Mouse (Mus musculus): Measurements from ENCODE around the gene Pck1.

Pck1 gene

GRCm38 (mm10) chr2:173175703-173176102, 22.9 kb downstream of the Pck1 start:
- DNase-seq = no peak

DNA sequence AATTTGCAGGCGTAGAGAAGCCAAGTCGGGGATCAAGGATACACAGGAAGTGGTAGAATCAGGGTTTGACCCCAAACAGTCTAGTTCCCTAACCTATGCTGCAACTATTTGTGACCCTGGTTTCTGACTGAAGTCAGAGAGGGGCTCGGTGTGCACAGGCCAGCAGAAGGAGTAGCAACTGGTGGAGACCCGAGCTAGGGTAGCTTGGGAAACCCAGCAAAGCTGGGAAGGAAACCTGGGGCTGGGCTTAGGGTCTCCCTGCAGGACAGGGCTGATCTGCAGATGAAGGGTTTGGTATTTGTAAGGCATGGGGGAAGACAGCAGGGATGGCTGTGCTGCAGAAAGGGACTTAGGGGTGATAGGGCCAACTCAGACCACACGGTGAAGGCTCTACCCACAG, 24.6 kb downstream of the Pck1 start:
- DNase-seq = no peak

DNA sequence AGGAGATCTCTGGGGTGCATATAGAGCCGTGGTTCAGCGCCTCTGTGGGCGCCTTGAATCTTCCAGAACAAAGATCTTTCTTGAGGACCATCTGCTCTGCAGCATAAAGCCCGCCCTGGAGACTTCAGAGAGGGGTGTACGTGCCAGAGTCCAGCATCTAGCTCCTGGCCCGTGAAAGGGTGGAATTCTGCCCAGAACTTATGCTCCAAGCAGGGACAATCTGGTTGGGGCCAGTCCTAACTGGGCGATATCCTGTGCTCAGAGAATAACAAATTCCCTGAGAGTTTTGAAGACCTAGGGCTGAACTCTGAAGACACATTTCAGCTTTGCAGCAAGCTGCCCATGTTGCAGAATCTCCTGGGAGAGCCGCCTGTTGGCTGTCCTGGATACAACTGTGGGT, 25.1 kb downstream of the Pck1 start:
- DNase-seq = no peak

DNA sequence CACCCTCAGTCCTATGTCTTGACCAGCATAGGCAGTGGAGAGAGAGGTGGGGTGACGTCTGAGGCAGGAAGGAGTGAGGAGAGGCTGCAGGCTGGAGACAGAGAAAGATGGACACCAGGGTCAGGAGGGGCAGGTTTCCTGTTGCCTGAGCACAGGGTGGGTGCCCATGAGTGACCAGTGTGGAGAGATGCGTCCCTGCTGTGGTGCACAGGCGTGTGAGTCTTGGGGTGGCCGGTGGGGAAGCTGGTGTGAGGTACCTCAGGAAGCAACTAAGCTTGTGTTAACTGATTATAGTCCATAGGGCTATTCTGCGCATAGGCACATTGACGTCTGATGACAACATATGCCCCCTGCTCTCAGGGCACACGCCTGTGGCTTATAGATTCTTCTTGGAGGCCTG, 26.2 kb downstream of the Pck1 start:
- DNase-seq = no peak

DNA sequence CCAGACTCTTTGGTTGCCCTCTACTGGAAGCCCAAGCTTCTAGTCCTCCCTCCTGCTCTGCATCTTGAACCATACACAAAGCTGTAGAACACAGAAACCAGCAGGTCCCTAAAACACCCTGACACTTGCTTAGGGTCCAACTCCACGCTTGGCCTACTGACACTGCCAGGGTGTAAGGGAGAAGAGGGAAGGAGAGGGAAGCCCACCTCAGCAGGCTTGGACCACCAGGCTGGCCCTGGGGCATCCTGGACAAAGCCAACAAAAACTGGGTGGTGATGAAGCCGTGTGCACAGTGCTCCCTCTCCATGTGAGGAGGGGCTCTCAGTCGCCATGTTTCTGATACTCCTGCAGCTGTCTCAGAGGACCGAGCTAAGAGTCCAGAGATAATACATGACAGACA, 27.2 kb downstream of the Pck1 start:
- no peak for DNase-seq

DNA sequence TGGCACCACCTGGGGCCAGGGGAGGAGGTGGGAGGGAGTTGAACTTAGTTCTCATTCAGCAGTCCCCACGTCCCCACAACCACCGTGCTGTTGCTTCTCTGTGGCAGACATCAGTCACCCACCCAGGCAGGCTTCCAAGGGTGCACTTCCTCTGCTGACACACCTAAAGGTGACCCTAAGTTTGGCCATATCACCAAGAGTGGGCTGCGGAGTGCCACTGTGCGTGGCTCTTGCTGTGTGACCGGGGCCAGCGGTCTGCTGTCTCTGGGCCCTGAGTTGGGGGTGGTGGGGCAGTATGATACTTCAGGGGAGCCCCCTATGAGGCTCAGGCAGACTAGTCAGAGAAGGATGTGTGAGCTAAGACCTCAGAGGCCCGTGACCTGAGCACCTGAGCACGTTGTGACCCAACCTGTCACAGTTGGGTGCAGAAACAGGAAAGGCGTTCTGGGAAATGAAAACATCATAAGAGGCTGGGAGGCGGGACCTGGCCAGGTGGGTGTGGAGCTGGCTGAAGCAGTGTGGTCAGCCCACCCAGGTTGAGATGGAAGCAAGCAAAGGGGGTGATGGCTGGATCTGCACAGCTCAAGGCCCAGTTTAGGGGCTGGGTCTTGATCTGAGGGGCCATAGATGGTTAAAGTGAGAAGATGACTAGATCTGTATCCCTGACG, 28.0 kb downstream of the Pck1 start:
- no peak for DNase-seq

GRCm38 (mm10) chr2:173181486-173181885, 28.6 kb downstream of the Pck1 start:
- DNase-seq = no peak

DNA sequence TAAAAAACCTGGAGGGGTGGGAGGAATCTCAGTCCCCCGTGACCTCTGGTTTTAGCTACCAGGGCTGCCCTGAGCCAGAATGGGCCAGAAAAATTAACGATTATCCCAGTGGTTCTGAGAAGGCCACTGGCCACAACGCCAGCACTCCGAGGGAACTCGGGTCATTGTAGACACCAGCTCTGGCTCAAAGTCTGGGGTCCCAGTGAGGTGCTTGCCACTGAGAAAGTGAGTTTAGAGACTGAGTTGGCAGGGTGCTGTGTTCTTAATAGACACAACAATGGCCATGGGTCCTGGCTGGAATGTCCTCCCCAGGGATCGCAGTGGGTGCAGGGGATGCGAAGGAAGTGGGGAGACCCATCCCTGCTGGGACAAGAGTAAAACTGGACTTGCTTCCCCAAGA, 29.1 kb downstream of the Pck1 start:
- DNase-seq = no peak

DNA sequence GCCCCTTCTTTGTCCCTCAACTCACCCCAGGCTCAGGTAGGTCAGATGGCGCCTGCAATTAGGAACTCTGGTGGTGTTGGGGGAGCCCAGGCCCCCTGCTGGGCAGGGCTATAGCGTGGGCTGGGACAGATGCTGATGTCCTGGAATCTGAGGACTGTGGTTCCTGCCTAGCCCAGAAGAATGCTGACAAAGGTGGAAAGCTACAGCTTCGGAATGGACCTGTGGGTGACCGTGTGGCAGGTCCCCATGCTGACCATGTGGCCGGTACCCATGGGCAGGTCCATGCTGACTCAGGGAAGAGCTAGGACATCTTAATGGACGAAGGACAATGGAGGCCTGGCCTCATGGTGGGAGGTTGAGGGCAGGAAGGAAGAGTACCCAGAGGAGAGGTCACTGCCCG, 29.9 kb downstream of the Pck1 start:
- no peak for DNase-seq

DNA sequence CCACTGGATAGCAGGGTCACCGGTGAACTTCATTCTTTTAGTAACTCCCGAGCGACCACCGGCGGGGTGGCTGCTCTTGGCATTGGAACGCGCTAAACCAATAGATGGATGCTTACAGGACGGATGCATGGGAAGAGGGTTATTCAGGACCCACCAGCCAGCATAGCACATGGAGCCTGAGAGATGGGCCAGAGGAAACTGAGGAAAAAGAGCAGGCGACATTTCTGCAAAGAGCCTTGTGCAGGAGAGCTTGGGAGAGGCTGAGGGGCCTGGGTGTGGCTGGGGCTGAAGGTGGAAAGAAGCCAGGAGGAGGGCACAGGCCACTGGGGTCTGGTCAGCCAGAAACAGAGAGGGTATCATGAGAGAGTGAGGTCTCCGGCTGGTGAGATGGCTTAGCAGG, 30.5 kb downstream of the Pck1 start:
- DNase-seq = no peak

DNA sequence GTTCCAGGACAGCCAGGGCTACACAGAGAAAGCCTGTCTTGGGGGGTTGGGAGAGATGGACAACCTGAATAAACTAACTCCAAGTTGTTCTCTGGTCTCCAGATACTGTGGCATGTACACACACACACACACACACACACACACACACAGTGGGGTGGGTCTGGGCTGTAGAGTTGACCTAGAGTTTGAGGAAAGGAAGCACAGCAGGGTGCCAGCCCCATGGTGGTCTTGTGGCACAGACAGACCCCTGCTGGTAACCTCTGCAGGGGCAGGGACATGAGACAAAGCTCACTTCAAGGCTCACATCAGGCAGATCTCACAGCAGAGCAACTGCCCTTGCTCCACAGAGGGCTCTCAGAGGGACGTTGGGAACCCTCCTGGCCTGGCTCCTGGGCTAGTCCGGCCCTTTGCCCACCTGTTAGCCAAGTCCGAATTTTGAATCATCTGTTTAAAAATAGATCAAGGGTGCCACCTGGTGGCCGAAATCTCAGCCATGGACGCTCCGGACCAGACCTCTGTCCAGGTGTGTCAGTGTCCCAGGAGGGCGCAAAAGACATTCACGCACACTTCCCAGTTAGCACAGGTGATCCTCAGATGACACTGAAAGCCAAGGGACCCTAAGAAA, 31.1 kb downstream of the Pck1 start:
- DNase-seq = peak; percentile 70

DNA sequence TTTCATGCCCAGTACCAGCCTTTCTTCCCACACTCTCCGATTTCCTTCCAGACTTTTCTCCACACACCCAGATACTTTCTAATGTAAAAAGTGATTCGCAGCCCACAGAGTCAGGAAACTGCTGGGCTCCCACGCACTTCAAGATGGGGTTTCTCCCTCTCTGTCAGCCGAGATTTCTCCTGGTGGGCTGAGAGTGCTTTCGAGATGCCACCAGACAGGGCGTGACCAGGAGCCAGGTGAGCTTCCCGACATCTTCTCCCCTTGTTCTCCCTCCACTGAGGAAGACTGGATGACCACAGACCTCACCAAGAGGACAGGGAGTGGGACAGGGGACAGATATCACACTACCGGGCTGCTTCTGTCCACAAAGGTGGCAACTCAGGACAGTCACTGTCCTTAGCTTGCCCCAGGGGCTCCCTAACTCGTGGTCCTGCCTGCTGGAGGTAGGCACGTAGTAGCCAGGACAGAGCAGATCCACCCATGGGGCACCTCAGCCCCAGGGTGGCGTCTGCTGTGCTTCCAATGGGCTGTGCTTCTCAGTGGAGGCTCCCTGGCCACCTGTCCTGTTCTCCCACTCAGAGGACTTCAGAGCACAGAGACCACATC, 31.7 kb downstream of the Pck1 start:
- DNase-seq = no peak

GRCm38 (mm10) chr2:173185282-173185681, 32.4 kb downstream of the Pck1 start:
- DNase-seq = no peak

DNA sequence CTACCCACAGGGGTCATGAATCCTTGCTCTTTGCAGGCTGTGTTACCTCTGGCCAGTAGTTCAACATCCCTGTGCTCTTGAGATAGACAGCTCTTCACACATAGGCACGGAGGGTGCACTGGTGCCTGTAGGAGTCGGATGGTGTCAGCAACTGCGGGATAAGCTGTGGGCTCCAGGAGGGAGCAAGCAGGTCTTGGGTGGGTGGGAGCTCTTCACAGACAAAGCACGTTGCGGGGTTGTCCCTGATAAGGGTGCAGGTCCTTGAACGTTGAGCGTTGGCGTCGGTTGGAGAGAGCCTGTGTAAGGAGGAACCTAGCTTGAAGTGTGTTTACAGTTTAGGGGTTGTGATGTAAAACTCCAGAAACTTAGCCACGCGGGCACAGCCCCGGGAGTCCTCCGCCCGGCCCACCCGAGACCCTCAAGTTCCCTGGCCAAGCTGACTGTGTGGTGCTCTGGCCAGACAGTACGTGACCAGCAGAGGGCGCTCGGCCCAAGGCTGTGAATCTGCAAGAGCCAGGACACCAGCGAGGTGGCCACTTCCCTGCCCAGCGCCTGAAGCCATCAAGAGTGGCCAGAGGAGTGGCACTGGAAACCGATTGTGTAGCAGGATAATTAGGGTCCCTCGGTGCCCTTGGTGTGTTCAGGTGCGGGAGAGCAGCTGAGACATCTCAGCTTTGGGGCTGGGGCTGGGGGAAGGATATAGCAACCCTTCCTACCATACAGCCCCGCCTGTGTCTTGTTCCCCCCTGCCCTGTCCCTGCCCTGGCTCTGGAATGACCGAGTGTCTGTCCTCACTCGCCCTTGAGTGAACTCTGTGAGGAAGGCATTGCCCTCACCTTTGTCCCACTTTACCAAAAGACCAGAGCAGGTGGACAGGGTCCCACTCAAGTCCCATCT, 33.4 kb downstream of the Pck1 start:
- DNase-seq = peak; percentile 88

- no peak for DNase-seq
Measured at GRCm38 (mm10) chr2:173187182-173187855, 34.5 kb downstream of the Pck1 start.

GRCm38 (mm10) chr2:173194796-173195195, 41.9 kb downstream of the Pck1 start:
- DNase-seq = no peak

DNA sequence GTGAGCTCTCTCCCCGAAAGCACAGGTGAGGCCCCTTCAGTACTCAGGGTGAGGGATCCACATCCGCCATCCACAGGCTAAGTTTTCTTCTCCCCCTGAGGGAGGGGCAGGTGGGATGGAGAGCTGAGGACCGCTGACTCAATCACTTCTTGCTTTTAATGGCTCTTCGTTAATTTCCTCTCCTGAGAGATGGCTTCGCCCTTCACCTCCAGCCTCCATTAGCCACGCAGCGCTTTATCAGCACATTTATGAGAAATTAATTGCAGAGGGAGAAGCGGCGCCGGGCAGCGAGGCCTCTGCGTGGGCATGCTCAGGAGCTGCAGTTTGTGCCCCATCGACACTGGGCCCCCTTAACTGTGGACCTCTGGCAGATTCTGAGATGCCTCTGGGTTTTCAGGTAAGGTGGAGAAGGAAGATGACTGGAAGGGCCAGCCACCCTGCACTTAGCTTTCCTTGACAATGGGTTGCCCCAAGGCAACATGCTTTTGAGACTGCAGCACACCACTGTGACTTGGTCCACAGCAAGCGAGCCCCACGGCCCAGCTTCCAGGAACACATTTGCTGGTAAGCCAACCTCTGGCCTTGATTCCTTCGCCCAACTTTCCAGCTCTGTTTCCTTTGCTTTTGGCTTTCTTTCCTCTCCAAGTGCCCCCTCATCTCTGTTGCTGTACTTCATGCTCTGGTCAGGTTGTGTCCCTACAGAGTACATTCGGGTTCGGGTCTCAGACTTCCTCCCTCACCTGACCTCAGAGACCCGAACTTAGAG, 50.3 kb downstream of the Pck1 start:
- no peak for DNase-seq

- no peak for DNase-seq
Measured at GRCm38 (mm10) chr2:173203726-173204125, 50.9 kb downstream of the Pck1 start.

DNA sequence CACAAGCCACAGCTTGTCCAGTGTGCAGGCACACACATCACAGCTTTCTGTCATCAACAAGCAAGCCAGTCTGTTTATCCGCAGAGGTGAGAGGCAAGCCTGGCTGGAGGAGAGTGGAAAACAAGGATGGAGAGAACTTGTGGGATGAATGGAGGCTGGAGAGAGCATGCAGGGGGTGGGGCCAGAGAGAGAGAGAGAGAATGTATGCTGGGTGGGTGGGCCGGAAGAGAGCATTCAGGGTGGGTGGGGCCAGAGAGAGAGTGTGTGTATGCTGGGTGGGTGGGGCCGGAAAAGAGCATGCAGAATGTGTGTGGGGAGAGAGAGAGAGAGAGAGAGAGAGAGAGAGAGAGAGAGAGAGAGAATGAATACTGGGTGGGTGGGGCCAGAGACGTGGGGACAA, 51.8 kb downstream of the Pck1 start:
- no peak for DNase-seq

GRCm38 (mm10) chr2:173205563-173206099, 52.8 kb downstream of the Pck1 start:
- DNase-seq = no peak

DNA sequence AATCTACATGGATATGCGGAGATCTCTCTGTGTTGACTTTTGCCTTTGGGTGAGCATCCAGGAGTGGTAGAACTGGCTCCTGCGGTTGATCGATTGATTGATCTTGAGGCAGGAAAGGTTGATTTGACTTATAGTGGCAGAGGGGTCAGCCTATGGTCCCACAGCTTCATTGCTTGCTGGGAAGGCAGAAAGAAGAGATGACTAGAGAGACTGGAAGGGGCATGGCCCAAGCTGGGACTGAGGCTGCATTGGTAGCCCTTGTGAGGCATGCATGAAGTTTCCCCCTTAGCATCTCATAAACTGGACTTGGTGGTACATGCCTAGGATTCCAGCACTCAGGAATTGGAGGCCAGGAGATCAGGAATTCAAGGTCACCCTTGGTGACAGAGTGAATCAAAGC, 54.2 kb downstream of the Pck1 start:
- DNase-seq = no peak

Measured in retina, postnatal 1 day (tissue).